Mouse (Mus musculus) right cerebral cortex, postnatal 10 days (tissue): ENCODE results near the gene Cul1.

ENCODE experiments used
- DNase-seq, 2 experiments: peaks; one replicate each; pipeline ENCODE4 v3.0.0; 2021; ENCODE audit warnings: low spot score in 2 of 2

Gene Cul1

GRCm38 (mm10) chr6:47472444-47472843, 19.2 kb downstream of the Cul1 start:
- DNase-seq, result no peak

- no peak for DNase-seq
Measured at GRCm38 (mm10) chr6:47482027-47482426, 28.8 kb downstream of the Cul1 start.

GRCm38 (mm10) chr6:47494562-47494961, 41.4 kb downstream of the Cul1 start:
- no peak for DNase-seq

GRCm38 (mm10) chr6:47520030-47520429, 66.8 kb downstream of the Cul1 start:
- DNase-seq, result no peak

- no peak for DNase-seq
Measured at GRCm38 (mm10) chr6:47522431-47522830, 69.2 kb downstream of the Cul1 start.

- no peak for DNase-seq
Measured at GRCm38 (mm10) chr6:47525041-47525440, 71.8 kb downstream of the Cul1 start.

- no peak for DNase-seq
Measured at GRCm38 (mm10) chr6:47526446-47526845, 73.2 kb downstream of the Cul1 start.

GRCm38 (mm10) chr6:47527129-47527528, 73.9 kb downstream of the Cul1 start:
- no peak for DNase-seq

GRCm38 (mm10) chr6:47527655-47528054, 74.5 kb downstream of the Cul1 start:
- DNase-seq, result no peak

- no peak for DNase-seq
Measured at GRCm38 (mm10) chr6:47532547-47532946, 79.3 kb downstream of the Cul1 start.

GRCm38 (mm10) chr6:47535333-47535732, 82.1 kb downstream of the Cul1 start:
- DNase-seq, result no peak

GRCm38 (mm10) chr6:47552280-47552679, 99.1 kb downstream of the Cul1 start:
- DNase-seq, result no peak

GRCm38 (mm10) chr6:47559287-47559686, 106.1 kb downstream of the Cul1 start:
- DNase-seq, result no peak

GRCm38 (mm10) chr6:47560407-47560806, 107.2 kb downstream of the Cul1 start:
- DNase-seq, result no peak

- no peak for DNase-seq
Measured at GRCm38 (mm10) chr6:47560846-47561245, 107.6 kb downstream of the Cul1 start.

- DNase-seq, result no peak
Measured at GRCm38 (mm10) chr6:47561426-47561825, 108.2 kb downstream of the Cul1 start.

- DNase-seq, result no peak
Measured at GRCm38 (mm10) chr6:47565326-47566035, 112.3 kb downstream of the Cul1 start.

- DNase-seq, result no peak
Measured at GRCm38 (mm10) chr6:47572887-47573286, 119.7 kb downstream of the Cul1 start.
